Mouse (Mus musculus): ENCODE measurements around the gene Ada. TPM values are rescaled to one million over a fixed set of nuclear protein-coding genes. Genes with fewer than 3 reads are reported as not detected.
"Not testable (repeated sequence)": the region's sequence is repeated elsewhere in the genome, so short reads cannot be mapped to it uniquely, and the experiment has no call there.

Gene Ada
- polyA plus RNA-seq, 1 experiment from 2014 or later, result 3.6 TPM

DNA sequence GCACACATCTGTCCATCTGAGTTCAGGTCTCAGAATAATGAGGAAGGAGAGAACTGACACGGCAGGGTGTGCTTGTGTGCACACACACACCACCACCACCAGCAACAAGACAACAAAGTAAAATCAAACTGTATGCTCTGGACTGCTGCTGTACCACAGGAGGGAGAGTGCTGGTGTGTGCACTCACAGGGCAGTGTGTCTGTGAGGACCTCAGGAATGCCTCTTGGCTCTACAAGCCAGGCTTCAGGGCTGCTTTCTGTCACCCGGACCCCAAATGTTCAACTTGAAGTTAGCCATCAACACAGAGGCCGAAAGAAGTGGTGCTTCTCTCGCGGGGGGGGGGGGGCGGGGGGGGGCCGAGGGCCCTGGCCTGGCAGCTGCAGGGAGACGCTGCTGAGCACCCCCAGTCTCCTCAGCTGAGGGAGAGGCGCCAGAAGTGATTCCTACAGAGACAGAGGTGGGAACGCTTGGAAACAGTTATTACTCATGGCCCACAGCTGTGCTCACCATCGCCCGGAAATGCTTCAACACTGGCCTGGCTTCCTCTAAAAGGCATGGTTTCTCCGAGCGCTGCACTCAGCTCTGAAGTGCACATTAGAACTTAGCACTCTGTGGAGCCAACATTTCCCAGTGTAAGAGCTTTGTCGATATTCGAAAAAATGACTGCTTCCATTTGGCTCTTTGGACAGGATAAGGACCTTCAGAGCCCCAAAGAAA is 52.1 kb downstream of the Ada start:
- 29% methylated on average over 16 of the region's 16 CpGs for WGBS
- peaks cover 73% of the 10 kb centered on the region for H3K4me1 ChIP-seq (replicated peaks)
- no peaks in the 10 kb centered on the region for H3K9me3 ChIP-seq (replicated peaks)
- 0 out of 2 replicates have a peak, but pooled peaks have one; percentile 10 for ATAC-seq (ENCODE audit: insufficient number of reproducible peaks, low FRiP score)
- H3K4me3 ChIP-seq, result no peak overlapping the region
- peak overlapping the region; percentile 94 for H3K27ac ChIP-seq (ENCODE audit: poor library complexity, severe bottlenecking)
- H3K36me3 ChIP-seq, result no peaks in the 10 kb centered on the region
- H3K27me3 ChIP-seq (replicated peaks), result no peaks in the 10 kb centered on the region
- H3K9ac ChIP-seq, result peak overlapping the region; percentile 67
- peak overlapping the region; percentile 45 for H3K4me2 ChIP-seq

DNA sequence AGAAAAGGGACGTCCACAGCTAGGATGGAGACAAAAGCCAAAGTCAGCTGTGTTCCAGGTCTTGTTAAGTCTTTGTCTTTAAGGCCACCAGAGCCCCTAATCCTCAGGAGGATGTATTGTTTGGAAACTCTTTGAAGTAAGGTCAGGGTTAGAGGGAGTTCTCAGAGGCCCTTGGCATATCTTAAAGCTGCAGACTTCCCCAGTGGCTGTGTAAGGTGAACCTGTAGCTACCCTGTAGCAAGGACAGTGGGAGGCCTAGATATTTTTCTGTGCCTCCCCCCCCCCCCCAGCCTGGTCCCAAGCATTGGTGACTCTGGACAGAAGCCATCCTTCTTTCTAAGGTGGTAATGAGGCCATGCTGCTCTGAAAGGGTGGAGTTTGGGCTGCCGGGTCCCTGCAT is 53.3 kb downstream of the Ada start:
- Histone ChIP-seq H3K4me2 (no peak overlapping the region), H3K27me3 (replicated peaks) (no peaks in the 10 kb centered on the region), H3K9me3 (replicated peaks) (no peaks in the 10 kb centered on the region), H3K36me3 (no peaks in the 10 kb centered on the region), H3K9ac (no peak overlapping the region), H3K27ac (ENCODE audit: poor library complexity, severe bottlenecking) (peak overlapping the region; percentile 94), H3K4me3 (no peak overlapping the region), H3K4me1 (replicated peaks) (peaks cover 73% of the 10 kb centered on the region)
- peak; percentile 54; the same call in 1 of the 2 replicates for ATAC-seq (ENCODE audit: insufficient number of reproducible peaks, low FRiP score)
- 44% methylated on average over 2 of the region's 2 CpGs for WGBS

- H3K4me1 ChIP-seq (replicated peaks), result peaks cover 93% of the 10 kb centered on the region
- ATAC-seq (ENCODE audit: insufficient number of reproducible peaks, low FRiP score), result no peak
- no peaks in the 10 kb centered on the region for H3K9me3 ChIP-seq (replicated peaks)
- H3K27ac ChIP-seq (ENCODE audit: poor library complexity, severe bottlenecking), result peak overlapping the region; percentile 85
- H3K4me3 ChIP-seq, result no peak overlapping the region
- peak overlapping the region; percentile 44; the same call in 1 of the 2 replicates for H3K9ac ChIP-seq
- no peaks in the 10 kb centered on the region for H3K27me3 ChIP-seq (replicated peaks)
- 37% methylated on average over 9 of the region's 9 CpGs for WGBS
- H3K4me2 ChIP-seq, result 0 out of 2 replicates have a peak overlapping the region, but pooled peaks have one; percentile 12
- no peaks in the 10 kb centered on the region for H3K36me3 ChIP-seq
Measured at GRCm38 (mm10) chr2:163693716-163694314, 56.2 kb downstream of the Ada start.

GRCm38 (mm10) chr2:163692873-163693612 is 57.0 kb downstream of the Ada start:
- 29% methylated on average over 3 of the region's 3 CpGs for WGBS
- peaks cover 93% of the 10 kb centered on the region for H3K4me1 ChIP-seq (replicated peaks)
- no peaks in the 10 kb centered on the region for H3K27me3 ChIP-seq (replicated peaks)
- no peak overlapping the region for H3K4me3 ChIP-seq
- H3K9ac ChIP-seq, result no peak overlapping the region
- H3K36me3 ChIP-seq, result no peaks in the 10 kb centered on the region
- H3K27ac ChIP-seq (ENCODE audit: poor library complexity, severe bottlenecking), result peak overlapping the region; percentile 85
- H3K4me2 ChIP-seq, result no peak overlapping the region
- ATAC-seq (ENCODE audit: insufficient number of reproducible peaks, low FRiP score), result no peak
- no peaks in the 10 kb centered on the region for H3K9me3 ChIP-seq (replicated peaks)

DNA sequence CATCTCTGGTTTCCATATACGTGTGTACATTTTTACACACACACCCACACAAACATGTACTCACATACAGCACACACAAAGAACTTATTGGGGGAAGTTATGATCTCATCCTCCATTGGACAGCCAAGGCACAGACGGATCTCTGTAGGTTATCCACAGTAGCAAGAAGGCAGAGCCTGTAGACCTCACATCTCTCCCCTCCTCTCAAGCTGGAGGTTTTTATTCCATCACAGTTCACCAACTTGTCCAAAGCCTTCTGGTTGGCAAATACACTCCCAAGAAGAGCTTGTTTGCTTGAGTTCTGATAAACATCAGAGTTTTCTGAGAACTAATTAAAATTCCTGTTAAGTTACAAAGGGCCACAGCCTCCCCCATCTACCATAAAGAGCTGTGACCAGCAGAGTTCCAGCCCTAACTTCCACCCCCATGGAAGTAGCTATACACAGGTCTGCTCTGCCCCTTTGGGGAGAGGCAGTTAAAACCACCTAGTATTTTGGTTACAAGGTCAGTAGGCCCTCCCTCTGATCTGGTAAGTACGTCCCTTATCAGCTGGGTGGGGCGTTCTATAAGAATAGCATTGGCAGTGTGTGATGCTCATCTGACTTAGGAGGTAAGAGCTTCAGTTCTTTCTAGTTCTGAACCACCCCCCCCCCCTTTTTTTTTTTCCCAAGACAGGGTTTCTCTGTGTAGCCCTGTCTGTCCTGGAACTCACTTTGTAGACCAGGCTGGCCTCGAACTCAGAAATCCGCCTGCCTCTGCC is 58.0 kb downstream of the Ada start:
- WGBS, result 70% methylated on average over 6 of the region's 6 CpGs
- Histone ChIP-seq H3K36me3 (no peaks in the 10 kb centered on the region), H3K27ac (ENCODE audit: poor library complexity, severe bottlenecking) (peak overlapping the region; percentile 85; the same call in 1 of the 2 replicates), H3K9ac (no peak overlapping the region), H3K9me3 (replicated peaks) (no peaks in the 10 kb centered on the region), H3K4me3 (no peak overlapping the region), H3K4me1 (replicated peaks) (peaks cover 90% of the 10 kb centered on the region), H3K27me3 (replicated peaks) (no peaks in the 10 kb centered on the region), H3K4me2 (no peak overlapping the region)
- ATAC-seq (ENCODE audit: insufficient number of reproducible peaks, low FRiP score), result no peak

DNA sequence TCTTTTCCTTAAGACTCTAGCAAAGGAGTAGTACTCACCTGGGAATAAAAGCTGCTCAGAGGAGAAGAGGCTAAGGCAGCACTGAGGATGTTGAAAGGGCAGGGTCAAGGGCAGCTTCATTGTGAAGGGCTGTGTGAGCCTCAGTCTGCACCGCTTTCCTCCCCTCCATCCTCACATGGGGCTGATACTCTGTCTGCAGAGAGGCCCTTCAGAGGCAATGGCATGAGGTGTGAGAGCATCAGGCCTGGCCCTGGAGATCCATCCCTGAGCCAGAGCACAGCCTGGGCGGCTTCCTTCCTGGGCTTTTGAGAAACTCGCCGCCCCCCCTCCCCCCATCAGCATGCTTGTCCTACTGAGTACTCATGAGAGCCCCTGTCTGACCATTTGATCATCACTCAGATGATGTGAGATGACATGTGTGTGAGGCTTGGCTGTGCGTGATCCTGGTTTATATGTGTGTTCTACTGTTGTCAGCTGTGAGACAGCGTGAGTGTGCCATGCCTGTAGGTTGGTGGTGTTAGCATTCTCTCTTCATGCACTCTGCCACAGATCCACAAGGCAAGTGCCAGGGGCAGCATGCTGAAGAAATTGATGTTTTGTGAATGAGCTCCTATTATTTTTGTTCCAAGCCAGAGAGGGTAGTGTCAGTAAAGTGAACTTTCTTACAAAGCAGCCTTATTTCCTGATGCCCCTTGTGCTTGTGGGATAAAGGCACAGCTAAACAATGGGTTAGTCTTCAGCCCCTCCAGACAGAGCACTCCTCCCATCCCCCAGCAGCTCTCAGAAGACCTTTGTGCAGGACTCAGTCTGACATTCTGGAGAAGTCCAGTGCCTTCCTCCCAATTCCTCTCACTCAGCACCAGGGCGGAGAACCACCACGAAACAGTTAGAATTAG is 59.4 kb downstream of the Ada start:
- Histone ChIP-seq H3K4me3 (no peak overlapping the region), H3K4me1 (replicated peaks) (peaks cover 90% of the 10 kb centered on the region), H3K27ac (ENCODE audit: poor library complexity, severe bottlenecking) (peak overlapping the region; percentile 88), H3K9ac (no peak overlapping the region), H3K27me3 (replicated peaks) (no peaks in the 10 kb centered on the region), H3K4me2 (no peak overlapping the region), H3K36me3 (no peaks in the 10 kb centered on the region), H3K9me3 (replicated peaks) (no peaks in the 10 kb centered on the region)
- 0 out of 2 replicates have a peak, but pooled peaks have one; percentile 20 for ATAC-seq (ENCODE audit: insufficient number of reproducible peaks, low FRiP score)
- WGBS, result 58% methylated on average over 8 of the region's 8 CpGs

GRCm38 (mm10) chr2:163689771-163690170 is 60.3 kb downstream of the Ada start:
- Histone ChIP-seq H3K4me2 (no peak overlapping the region), H3K9ac (no peak overlapping the region), H3K9me3 (replicated peaks) (no peaks in the 10 kb centered on the region), H3K4me3 (no peak overlapping the region), H3K27me3 (replicated peaks) (no peaks in the 10 kb centered on the region), H3K36me3 (no peaks in the 10 kb centered on the region), H3K27ac (ENCODE audit: poor library complexity, severe bottlenecking) (peak overlapping the region; percentile 88), H3K4me1 (replicated peaks) (peaks cover 95% of the 10 kb centered on the region)
- 73% methylated on average over 3 of the region's 3 CpGs for WGBS
- no peak for ATAC-seq (ENCODE audit: insufficient number of reproducible peaks, low FRiP score)

DNA sequence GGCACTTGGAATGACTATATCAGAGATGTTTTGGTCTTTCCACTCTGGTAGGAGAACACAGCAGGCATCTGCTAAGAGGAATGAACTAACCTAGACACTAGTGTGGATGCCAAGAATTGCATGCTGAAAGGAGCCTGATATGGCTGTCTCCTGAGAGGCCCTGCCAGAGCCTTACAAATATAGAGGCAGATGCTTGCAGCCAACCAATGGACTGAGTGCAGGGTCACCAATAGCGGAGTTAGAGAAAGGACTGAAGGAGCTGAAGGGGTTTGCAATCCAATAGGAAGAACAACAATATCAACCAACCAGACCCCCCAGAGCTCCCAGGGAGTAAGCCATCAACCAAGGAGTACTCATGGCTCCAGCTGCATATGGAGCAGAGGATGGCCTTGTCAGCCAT is 61.7 kb downstream of the Ada start:
- not testable (repeated sequence) for H3K4me2 ChIP-seq; H3K36me3 ChIP-seq; H3K27me3 ChIP-seq (replicated peaks); ATAC-seq (ENCODE audit: insufficient number of reproducible peaks, low FRiP score); H3K4me3 ChIP-seq; H3K9me3 ChIP-seq (replicated peaks); H3K9ac ChIP-seq
- peak overlapping the region; percentile 88 for H3K27ac ChIP-seq (ENCODE audit: poor library complexity, severe bottlenecking)
- 35% methylated on average over 1 of the region's 1 CpGs for WGBS
- peaks cover 94% of the 10 kb centered on the region for H3K4me1 ChIP-seq (replicated peaks)

GRCm38 (mm10) chr2:163686886-163687285 is 63.2 kb downstream of the Ada start:
- Histone ChIP-seq H3K9ac (0 out of 2 replicates have a peak overlapping the region, but pooled peaks have one; percentile 69), H3K27me3 (replicated peaks) (no peaks in the 10 kb centered on the region), H3K27ac (ENCODE audit: poor library complexity, severe bottlenecking) (peak overlapping the region; percentile 100), H3K36me3 (no peaks in the 10 kb centered on the region), H3K4me2 (0 out of 2 replicates have a peak overlapping the region, but pooled peaks have one; percentile 63), H3K4me3 (no peak overlapping the region), H3K4me1 (replicated peaks) (peaks cover 88% of the 10 kb centered on the region), H3K9me3 (replicated peaks) (no peaks in the 10 kb centered on the region)
- ATAC-seq (ENCODE audit: insufficient number of reproducible peaks, low FRiP score), result no peak
- 77% methylated on average over 3 of the region's 3 CpGs for WGBS

DNA sequence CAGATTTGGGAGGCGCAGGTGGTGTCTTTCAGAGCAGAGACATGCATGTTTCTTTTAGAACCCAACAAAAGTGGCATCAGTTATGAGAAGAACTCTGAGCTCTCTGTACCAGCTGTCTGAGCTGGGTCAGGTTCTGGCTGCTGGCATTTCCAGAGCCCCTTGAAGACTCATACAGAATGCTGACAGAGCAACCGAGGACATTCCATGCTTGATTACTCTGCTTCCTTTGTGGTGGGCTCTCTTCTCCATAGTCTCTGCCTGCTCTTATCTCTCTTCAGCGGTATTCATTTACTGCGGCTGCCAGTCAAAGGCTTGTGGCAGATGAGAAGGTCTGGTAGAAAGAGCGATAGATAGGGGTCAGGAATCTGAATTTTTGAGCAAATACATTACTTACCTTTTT is 63.8 kb downstream of the Ada start:
- no peaks in the 10 kb centered on the region for H3K27me3 ChIP-seq (replicated peaks)
- H3K4me2 ChIP-seq, result peak overlapping the region; percentile 63
- peak overlapping the region; percentile 100 for H3K27ac ChIP-seq (ENCODE audit: poor library complexity, severe bottlenecking)
- peaks cover 3% of the 10 kb centered on the region for H3K36me3 ChIP-seq
- WGBS, result 21% methylated on average over 5 of the region's 5 CpGs
- H3K9ac ChIP-seq, result peak overlapping the region; percentile 69
- ATAC-seq (ENCODE audit: insufficient number of reproducible peaks, low FRiP score), result no peak
- H3K9me3 ChIP-seq (replicated peaks), result 0 out of 2 replicates have a peak, but pooled peaks cover under 1% of the 10 kb centered on the region
- 0 out of 2 replicates have a peak overlapping the region, but pooled peaks have one; percentile 1 for H3K4me3 ChIP-seq
- peaks cover 86% of the 10 kb centered on the region for H3K4me1 ChIP-seq (replicated peaks)
